Mouse (Mus musculus) G1E (cell line): ENCODE measurements around the gene Adcy6.

Source experiments
- CTCF ChIP-seq: IDR thresholded peaks from 2 replicates; pipeline ENCODE4 v1.5.1; 2012; ENCODE audit warnings: low read depth, low read length, inconsistent platforms, mixed read lengths
- GATA1 ChIP-seq: IDR thresholded peaks from 2 replicates; pipeline ENCODE4 v1.6.1; 2012; ENCODE audit warnings: borderline replicate concordance, low read length, inconsistent platforms, mixed read lengths
- POLR2AphosphoS5 ChIP-seq: IDR thresholded peaks from 2 replicates; pipeline ENCODE4 v1.6.1; 2012; ENCODE audit warnings: low read depth, low read length, inconsistent platforms; ENCODE audit not compliant: insufficient replicate concordance
- TAL1 ChIP-seq: conservative IDR thresholded peaks from 2 replicates; pipeline ENCODE4 v1.6.1; 2012; ENCODE audit warnings: low read depth, low read length, inconsistent platforms, mixed read lengths

DNA sequence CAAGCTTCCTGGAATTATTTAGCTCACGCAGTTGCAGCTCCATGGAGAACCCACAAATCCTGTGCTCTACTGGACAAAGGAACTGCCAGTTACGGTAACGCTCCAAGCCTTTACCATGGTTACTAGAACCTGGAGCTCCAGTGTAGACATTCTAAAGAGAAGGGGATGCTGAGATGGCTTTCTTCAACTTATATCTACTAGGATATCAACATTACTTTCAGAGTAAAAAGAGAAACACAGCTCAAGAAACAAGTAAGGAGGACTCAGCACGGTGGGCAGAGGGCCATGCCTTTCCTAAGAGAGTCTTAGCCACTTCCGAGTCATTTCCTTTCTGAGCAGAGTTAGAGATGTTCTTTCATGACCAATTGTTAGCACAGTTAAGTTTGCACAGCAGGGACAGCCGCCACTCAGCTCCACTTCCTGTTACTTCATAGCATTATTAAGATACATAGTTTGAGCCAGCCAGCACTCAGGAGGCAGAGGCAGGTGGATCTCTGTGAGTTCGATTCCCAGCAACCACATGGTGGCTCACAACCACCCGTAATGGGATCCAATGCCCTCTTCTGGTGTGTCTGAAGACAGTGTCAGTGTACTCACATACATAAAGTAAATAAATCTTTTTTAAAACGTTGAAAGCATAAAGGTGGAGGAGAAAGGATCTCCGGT lies 38.9 kb downstream of the Adcy6 start, which contains the start of the genes Ccnt1 and 4930415O20Rik:
- no peak for TF ChIP-seq TAL1
- no peak for TF ChIP-seq CTCF
- no peak for TF ChIP-seq GATA1
- no peak for TF ChIP-seq POLR2AphosphoS5
